Mouse (Mus musculus): ENCODE measurements at regions not wholly inside any gene's neighbourhood (a gene's known extent, or its start where the extent isn't known, plus 50 kb on each side); places are given as distances from the start of the nearest gene placed in this dataset.

GRCm38 (mm10) chr9:47467815-47468214 lies 62.2 kb upstream of the Cadm1 start:
- Histone ChIP-seq H3K4me1 (ENCODE audit: control insufficient read depth, insufficient read depth, insufficient read length, low read length) (peaks cover 11% of the 10 kb centered on the region; the same call in 1 of the 2 replicates), H3K4me3 (ENCODE audit: insufficient read depth, low read depth, low read length) (no peak overlapping the region)

DNA sequence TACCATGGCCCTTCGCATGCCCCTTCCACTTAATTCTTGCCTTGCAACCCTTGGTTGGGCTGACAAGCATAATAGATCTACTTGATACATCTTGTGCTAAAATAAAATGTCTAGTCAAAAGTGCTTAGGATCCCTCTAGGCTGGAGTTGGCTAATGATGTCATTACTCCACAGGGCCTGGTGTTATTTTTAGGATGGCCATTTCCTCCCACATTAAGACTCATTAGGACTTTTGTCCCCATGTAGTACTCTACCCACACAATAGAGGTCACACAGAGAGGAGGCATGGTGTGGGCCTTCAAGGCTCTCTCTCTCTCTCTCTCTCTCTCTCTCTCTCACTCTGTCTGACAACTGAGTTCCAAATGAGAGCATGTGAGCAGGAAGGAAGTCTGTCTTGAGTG lies 60.4 kb upstream of the Cadm1 start:
- H3K4me1 ChIP-seq (ENCODE audit: control insufficient read depth, insufficient read depth, insufficient read length, low read length), result peaks cover 11% of the 10 kb centered on the region; the same call in 1 of the 2 replicates
- H3K4me3 ChIP-seq (ENCODE audit: insufficient read depth, low read depth, low read length), result no peak overlapping the region
- H3K27ac ChIP-seq (replicated peaks; ENCODE audit: low read depth, low read length), result no peak overlapping the region

More at GRCm38 (mm10) chr9:47467815-47468214, 62.2 kb upstream of the Cadm1 start:
- no peak overlapping the region for H3K27ac ChIP-seq (replicated peaks; ENCODE audit: low read depth, low read length)

- Histone ChIP-seq H3K4me1 (ENCODE audit: control insufficient read depth, insufficient read depth, insufficient read length, low read length) (peaks cover 11% of the 10 kb centered on the region; the same call in 1 of the 2 replicates), H3K27ac (replicated peaks; ENCODE audit: low read depth, low read length) (no peak overlapping the region), H3K4me3 (ENCODE audit: insufficient read depth, low read depth, low read length) (no peak overlapping the region)
These were observed 59.2 kb upstream of the Cadm1 start for GRCm38 (mm10) chr9:47470741-47471140.

DNA sequence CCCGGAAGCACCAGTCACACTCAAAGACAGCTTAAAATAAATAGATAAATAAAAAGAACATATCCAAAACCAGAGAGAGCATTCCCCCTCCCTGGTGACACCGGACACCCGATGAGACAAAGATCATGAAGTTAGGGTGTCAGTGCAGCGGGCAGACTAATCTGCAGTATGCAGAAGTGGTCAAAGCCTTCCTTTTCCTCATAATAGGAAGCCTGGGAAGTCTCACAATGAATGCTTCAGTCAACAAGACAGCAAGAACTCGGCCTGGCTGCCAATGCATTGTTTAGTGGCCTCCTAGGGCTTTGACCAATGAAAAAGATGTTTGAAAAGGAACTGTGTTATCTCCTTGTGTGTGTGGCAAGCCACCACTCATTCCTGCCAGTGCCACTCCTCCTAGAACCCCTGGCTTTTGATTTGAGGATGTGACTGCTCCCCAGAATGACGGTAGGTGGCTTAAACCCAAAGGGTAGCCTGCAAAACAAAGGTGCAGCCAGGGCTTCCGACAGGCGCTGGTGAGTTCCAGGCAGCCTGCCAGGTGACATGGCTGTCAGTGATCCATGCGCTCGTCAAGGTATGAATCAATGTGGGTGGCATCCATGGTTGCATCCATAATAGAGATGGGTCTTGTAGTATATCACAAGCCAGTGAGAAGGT lies 58.1 kb upstream of the Cadm1 start:
- no peak overlapping the region for H3K4me3 ChIP-seq (ENCODE audit: insufficient read depth, low read depth, low read length)
- H3K27ac ChIP-seq (replicated peaks; ENCODE audit: low read depth, low read length), result no peak overlapping the region
- H3K4me1 ChIP-seq (ENCODE audit: control insufficient read depth, insufficient read depth, insufficient read length, low read length), result peaks cover 11% of the 10 kb centered on the region; the same call in 1 of the 2 replicates

DNA sequence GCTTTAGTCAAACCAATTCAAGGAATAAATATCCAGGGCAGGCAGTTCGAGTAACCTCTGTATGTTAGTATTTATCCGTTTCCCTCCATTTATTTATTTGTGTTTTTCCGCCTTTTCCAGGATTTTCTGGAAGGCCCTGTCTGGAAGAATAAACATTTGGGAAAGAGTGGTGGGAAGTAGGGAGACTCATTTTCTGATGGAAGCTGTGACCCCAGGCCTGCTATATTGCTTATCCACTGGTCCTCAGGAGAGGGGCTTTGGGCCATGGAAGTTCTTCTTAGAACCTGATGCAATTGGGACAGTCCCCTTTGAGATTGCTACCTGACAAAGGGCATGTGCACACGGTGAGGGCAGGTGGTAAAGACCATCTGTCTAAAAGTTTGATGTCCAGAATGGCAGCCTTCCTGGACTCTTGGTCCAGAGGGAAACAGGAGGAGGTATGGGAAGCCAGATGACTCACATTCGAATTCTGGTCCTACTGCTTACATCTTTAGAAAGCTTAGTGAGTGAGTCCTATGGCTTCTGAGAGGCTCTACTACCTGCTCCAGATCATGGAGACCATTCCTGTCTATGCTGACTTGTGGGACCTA lies 56.1 kb upstream of the Cadm1 start:
- no peak overlapping the region for H3K27ac ChIP-seq (replicated peaks; ENCODE audit: low read depth, low read length)
- H3K4me1 ChIP-seq (ENCODE audit: control insufficient read depth, insufficient read depth, insufficient read length, low read length), result peaks cover 11% of the 10 kb centered on the region; the same call in 1 of the 2 replicates
- H3K4me3 ChIP-seq (ENCODE audit: insufficient read depth, low read depth, low read length), result no peak overlapping the region

DNA sequence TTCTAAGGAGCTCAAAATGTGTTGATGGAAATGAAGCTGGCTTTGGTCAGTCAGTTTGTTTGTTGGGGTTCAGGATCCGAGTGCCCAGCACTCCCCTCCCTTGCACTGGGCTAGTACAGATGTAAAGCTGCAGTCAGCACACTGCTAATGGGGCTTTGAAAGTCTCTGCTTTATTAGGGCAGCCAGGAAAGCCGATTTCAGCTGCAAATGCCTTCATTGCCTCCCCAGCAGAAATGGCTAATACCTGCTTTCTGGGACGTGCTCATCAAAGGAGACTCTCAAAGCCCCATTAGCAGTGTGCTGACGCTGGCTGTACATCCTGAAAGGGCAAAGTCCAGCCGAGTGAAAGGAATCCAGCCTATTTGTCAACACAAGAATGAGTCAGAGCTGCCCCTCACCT lies 55.2 kb upstream of the Cadm1 start:
- no peak overlapping the region for H3K4me3 ChIP-seq (ENCODE audit: insufficient read depth, low read depth, low read length)

DNA sequence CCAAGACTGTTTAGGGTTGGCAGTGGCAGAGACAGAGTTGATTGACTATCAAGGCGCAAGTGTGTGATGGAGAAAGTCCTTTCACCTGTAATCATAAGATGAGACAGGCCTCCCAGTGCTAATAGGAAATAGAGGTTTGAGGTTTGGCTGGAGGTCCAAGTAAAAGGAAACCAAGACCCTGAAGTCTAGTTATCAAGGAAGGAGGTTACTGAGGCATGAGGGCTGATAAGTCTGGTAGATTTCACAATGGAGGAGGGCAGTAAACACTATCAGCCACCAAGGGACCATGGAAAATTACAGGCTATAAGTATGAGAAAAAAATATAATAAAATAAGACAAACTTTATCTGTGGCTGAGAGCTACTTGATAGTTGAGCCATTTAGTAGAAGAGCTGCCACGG lies 52.1 kb upstream of the Cadm1 start:
- no peak overlapping the region for H3K27ac ChIP-seq (replicated peaks; ENCODE audit: low read depth, low read length)
- H3K4me1 ChIP-seq (ENCODE audit: control insufficient read depth, insufficient read depth, insufficient read length, low read length), result no peaks in the 10 kb centered on the region
- no peak overlapping the region for H3K4me3 ChIP-seq (ENCODE audit: insufficient read depth, low read depth, low read length)

More for the DNA sequence above, 55.2 kb upstream of the Cadm1 start:
- H3K4me1 ChIP-seq (ENCODE audit: control insufficient read depth, insufficient read depth, insufficient read length, low read length), result peaks cover 4% of the 10 kb centered on the region; the same call in 1 of the 2 replicates
- H3K27ac ChIP-seq (replicated peaks; ENCODE audit: low read depth, low read length), result no peak overlapping the region
